Mouse (Mus musculus) embryonic facial prominence, embryonic 13.5 days (tissue): Measurements from ENCODE around the gene Cmtr1. TPM values are rescaled to one million over a fixed set of nuclear protein-coding genes. Genes with fewer than 3 reads are reported as not detected.

Experiments used
- ATAC-seq: fragments of 200-750 bp; cut with Nextera tagmentation; 2 replicates; pipeline ENCODE4 v1.8.0; 2017; ENCODE audit warnings: low read depth; ENCODE audit not compliant: insufficient number of reproducible peaks, insufficient read depth, low FRiP score, low TSS enrichment
- H3K27ac ChIP-seq: fragments of 300-500 bp; sonication (generic); 2 replicates; pipeline ENCODE4 v1.5.1; 2015; ENCODE audit warnings: moderate library complexity, mild to moderate bottlenecking, inconsistent platforms
- H3K27me3 ChIP-seq: fragments of 300-500 bp; sonication (generic); 2 replicates; pipeline ENCODE4 v1.6.1; 2015; ENCODE audit warnings: mild to moderate bottlenecking, inconsistent platforms
- H3K36me3 ChIP-seq: fragments of 300-500 bp; sonication (generic); 2 replicates; pipeline ENCODE4 v1.6.1; 2015; ENCODE audit warnings: mild to moderate bottlenecking, inconsistent platforms
- H3K4me1 ChIP-seq: fragments of 300-500 bp; sonication (generic); 2 replicates; pipeline ENCODE4 v1.6.1; 2015; ENCODE audit warnings: inconsistent platforms
- H3K4me2 ChIP-seq: fragments of 300-500 bp; sonication (generic); 2 replicates; pipeline ENCODE4 v1.6.1; 2015; ENCODE audit warnings: moderate library complexity, mild to moderate bottlenecking, inconsistent platforms
- H3K4me3 ChIP-seq: fragments of 300-500 bp; sonication (generic); 2 replicates; pipeline ENCODE4 v1.5.1; 2015; ENCODE audit warnings: mild to moderate bottlenecking, inconsistent platforms
- H3K9ac ChIP-seq: fragments of 300-500 bp; sonication (generic); 2 replicates; pipeline ENCODE4 v1.6.1; 2015; ENCODE audit warnings: mild to moderate bottlenecking, inconsistent platforms
- H3K9me3 ChIP-seq: fragments of 300-500 bp; sonication (generic); 2 replicates; pipeline ENCODE4 v1.6.1; 2016; ENCODE audit warnings: inconsistent platforms
- WGBS: fragments of 180-500 bp; shearing (Covaris S2); methylation state at CpG from one replicate; pipeline ENCODE4 v1.1.7; 2015; ENCODE audit warnings: mixed read lengths; 5-methylcytosine and 5-hydroxymethylcytosine counted together
- polyA plus RNA-seq: library from polyadenylated mRNA; unstranded; fragments of >200 nt; fragmentation: Nextera tagmentation; extraction: Ambion mirVana; gene quantifications from 2 replicates; pipeline ENCODE4 v1.2.1, GENCODE M21; 2015

The Cmtr1 gene
- polyA plus RNA-seq, 1 experiment from 2014 or later: 126 TPM

- Histone ChIP-seq H3K27me3 (no peaks in the 10 kb centered on the region), H3K9ac (no peak overlapping the region), H3K4me2 (no peak overlapping the region), H3K4me3 (no peak overlapping the region), H3K9me3 (0 out of 2 replicates have a peak, but pooled peaks cover 3% of the 10 kb centered on the region), H3K36me3 (no peaks in the 10 kb centered on the region), H3K4me1 (no peaks in the 10 kb centered on the region), H3K27ac (no peak overlapping the region)
- 0 out of 2 replicates have a peak, but pooled peaks have one; percentile 32 for ATAC-seq
- WGBS: 72% methylated on average over 6 of the region's 6 CpGs
Observed at GRCm38 (mm10) chr17:29724610-29725009, 64.2 kb downstream of the Cmtr1 start.

GRCm38 (mm10) chr17:29725027-29725620 is 64.7 kb downstream of the Cmtr1 start:
- H3K9me3 ChIP-seq: 0 out of 2 replicates have a peak, but pooled peaks cover 3% of the 10 kb centered on the region
- H3K36me3 ChIP-seq: no peaks in the 10 kb centered on the region
- H3K4me1 ChIP-seq: no peaks in the 10 kb centered on the region; the same call in 1 of the 2 replicates
- no peak overlapping the region for H3K4me2 ChIP-seq
- H3K27ac ChIP-seq: no peak overlapping the region
- H3K27me3 ChIP-seq: no peaks in the 10 kb centered on the region
- no peak overlapping the region for H3K9ac ChIP-seq
- no peak overlapping the region for H3K4me3 ChIP-seq
- ATAC-seq: no peak
- 64% methylated on average over 6 of the region's 6 CpGs for WGBS

- H3K4me1 ChIP-seq: peaks cover 9% of the 10 kb centered on the region; the same call in 1 of the 2 replicates
- no peaks in the 10 kb centered on the region for H3K36me3 ChIP-seq
- no peaks in the 10 kb centered on the region for H3K9me3 ChIP-seq
- H3K9ac ChIP-seq: no peak overlapping the region
- H3K27me3 ChIP-seq: no peaks in the 10 kb centered on the region
- ATAC-seq: no peak
- no peak overlapping the region for H3K4me2 ChIP-seq
- WGBS: 56% methylated on average over 8 of the region's 8 CpGs
- H3K4me3 ChIP-seq: no peak overlapping the region
- no peak overlapping the region for H3K27ac ChIP-seq
Observed at GRCm38 (mm10) chr17:29728082-29728481, 67.7 kb downstream of the Cmtr1 start.

GRCm38 (mm10) chr17:29730510-29731265 is 70.3 kb downstream of the Cmtr1 start:
- ATAC-seq: no peak
- Histone ChIP-seq H3K27me3 (no peaks in the 10 kb centered on the region), H3K4me1 (peaks cover 9% of the 10 kb centered on the region; the same call in 1 of the 2 replicates), H3K27ac (peak overlapping the region; percentile 34; the same call in 1 of the 2 replicates), H3K9me3 (no peaks in the 10 kb centered on the region; the same call in 1 of the 2 replicates), H3K4me3 (no peak overlapping the region), H3K4me2 (no peak overlapping the region), H3K9ac (no peak overlapping the region), H3K36me3 (no peaks in the 10 kb centered on the region)
- 44% methylated on average over 13 of the region's 13 CpGs for WGBS

- no peaks in the 10 kb centered on the region for H3K27me3 ChIP-seq
- no peak overlapping the region for H3K27ac ChIP-seq
- no peak overlapping the region for H3K4me3 ChIP-seq
- WGBS: 48% methylated on average over 12 of the region's 12 CpGs
- no peak overlapping the region for H3K9ac ChIP-seq
- no peak overlapping the region for H3K4me2 ChIP-seq
- H3K4me1 ChIP-seq: peaks cover 12% of the 10 kb centered on the region
- H3K36me3 ChIP-seq: no peaks in the 10 kb centered on the region
- H3K9me3 ChIP-seq: no peaks in the 10 kb centered on the region; the same call in 1 of the 2 replicates
- ATAC-seq: no peak
Observed at GRCm38 (mm10) chr17:29731266-29731952, 71.0 kb downstream of the Cmtr1 start.

GRCm38 (mm10) chr17:29731953-29732325 is 71.5 kb downstream of the Cmtr1 start:
- no peak for ATAC-seq
- WGBS: 52% methylated on average over 6 of the region's 6 CpGs
- Histone ChIP-seq H3K36me3 (no peaks in the 10 kb centered on the region), H3K9me3 (no peaks in the 10 kb centered on the region; the same call in 1 of the 2 replicates), H3K4me1 (peaks cover 15% of the 10 kb centered on the region), H3K9ac (no peak overlapping the region), H3K4me2 (no peak overlapping the region), H3K4me3 (no peak overlapping the region), H3K27me3 (no peaks in the 10 kb centered on the region), H3K27ac (no peak overlapping the region)

GRCm38 (mm10) chr17:29732522-29732921 is 72.1 kb downstream of the Cmtr1 start:
- Histone ChIP-seq H3K36me3 (no peaks in the 10 kb centered on the region), H3K4me2 (no peak overlapping the region)
- 74% methylated on average over 2 of the region's 2 CpGs for WGBS

GRCm38 (mm10) chr17:29736448-29737014 is 76.1 kb downstream of the Cmtr1 start:
- Histone ChIP-seq H3K9ac (no peak overlapping the region), H3K9me3 (no peaks in the 10 kb centered on the region; the same call in 1 of the 2 replicates), H3K36me3 (no peaks in the 10 kb centered on the region), H3K27ac (no peak overlapping the region), H3K4me2 (no peak overlapping the region), H3K4me3 (no peak overlapping the region), H3K27me3 (no peaks in the 10 kb centered on the region), H3K4me1 (peaks cover 21% of the 10 kb centered on the region)
- 33% methylated on average over 15 of the region's 15 CpGs for WGBS
- ATAC-seq: no peak

More at GRCm38 (mm10) chr17:29732522-29732921, 72.1 kb downstream of the Cmtr1 start:
- no peak overlapping the region for H3K4me3 ChIP-seq
- H3K9me3 ChIP-seq: no peaks in the 10 kb centered on the region; the same call in 1 of the 2 replicates
- no peaks in the 10 kb centered on the region for H3K27me3 ChIP-seq
- H3K9ac ChIP-seq: no peak overlapping the region
- no peak overlapping the region for H3K27ac ChIP-seq
- peaks cover 15% of the 10 kb centered on the region for H3K4me1 ChIP-seq
- no peak for ATAC-seq

GRCm38 (mm10) chr17:29737849-29738804 is 77.7 kb downstream of the Cmtr1 start:
- no peaks in the 10 kb centered on the region for H3K36me3 ChIP-seq
- H3K4me3 ChIP-seq: no peak overlapping the region
- no peak overlapping the region for H3K27ac ChIP-seq
- no peak overlapping the region for H3K4me2 ChIP-seq
- peaks cover 21% of the 10 kb centered on the region for H3K4me1 ChIP-seq
- H3K27me3 ChIP-seq: no peaks in the 10 kb centered on the region
- 0 out of 2 replicates have a peak overlapping the region, but pooled peaks have one; percentile 16 for H3K9ac ChIP-seq
- H3K9me3 ChIP-seq: no peaks in the 10 kb centered on the region; the same call in 1 of the 2 replicates
- no peak for ATAC-seq
- 56% methylated on average over 22 of the region's 22 CpGs for WGBS

- no peaks in the 10 kb centered on the region for H3K9me3 ChIP-seq
- WGBS: 55% methylated on average over 6 of the region's 6 CpGs
- no peak overlapping the region for H3K27ac ChIP-seq
- no peak for ATAC-seq
- no peaks in the 10 kb centered on the region for H3K36me3 ChIP-seq
- no peak overlapping the region for H3K4me3 ChIP-seq
- no peak overlapping the region for H3K4me2 ChIP-seq
- H3K9ac ChIP-seq: no peak overlapping the region
- H3K27me3 ChIP-seq: no peaks in the 10 kb centered on the region
- 0 out of 2 replicates have a peak, but pooled peaks cover 15% of the 10 kb centered on the region for H3K4me1 ChIP-seq
Observed at GRCm38 (mm10) chr17:29747466-29747865, 87.1 kb downstream of the Cmtr1 start.
